Mouse (Mus musculus) ES-E14 (cell line): Measurements from ENCODE around the gene Tesc.

Source experiments
- CHD2 ChIP-seq: IDR thresholded peaks from 2 replicates; pipeline ENCODE4 v1.6.1; 2014; ENCODE audit warnings: mild to moderate bottlenecking, low read depth, low read length, inconsistent platforms
- ZC3H11A ChIP-seq: IDR thresholded peaks from 2 replicates; pipeline ENCODE4 v1.6.1; 2012; ENCODE audit warnings: low read depth, mild to moderate bottlenecking, inconsistent platforms, low read length, borderline replicate concordance
- ZNF384 ChIP-seq: IDR thresholded peaks from 2 replicates; pipeline ENCODE4 v1.6.1; 2012; ENCODE audit warnings: low read depth, low read length, inconsistent platforms

- no peak for TF ChIP-seq ZNF384
- no peak for TF ChIP-seq CHD2
- TF ChIP-seq ZC3H11A, result no peak
These were observed 11.7 kb downstream of the Tesc start for GRCm38 (mm10) chr5:118039241-118039668.
